Mouse (Mus musculus) T-helper 17 cell (primary cell): ENCODE data around the gene Poc1b.

Source experiments
- in situ Hi-C, 2 experiments: fragments of 300-600 bp; cut with MboI, MseI; formaldehyde crosslinking; loops; 1 replicate in 1 of 2; 2 replicates in 1 of 2; pipeline ENCODE4 v1.15.1; 2025; ENCODE audit warnings: high pct_unique_total_duplicates in 2 of 2

Gene Poc1b

GRCm38 (mm10) chr10:99114295-99114694 lies 7.5 kb downstream of the Poc1b start:
- in situ Hi-C loops, result no loop called here

GRCm38 (mm10) chr10:99115471-99116236 lies 8.8 kb downstream of the Poc1b start:
- in situ Hi-C loops, result no loop called here

- in situ Hi-C loops, result no loop called here
These were observed 9.4 kb downstream of the Poc1b start for GRCm38 (mm10) chr10:99116237-99116632.

- in situ Hi-C loops, result no loop called here
These were observed 10.1 kb downstream of the Poc1b start for GRCm38 (mm10) chr10:99116650-99117615.

- in situ Hi-C loops, result no loop called here
These were observed 11.0 kb downstream of the Poc1b start for GRCm38 (mm10) chr10:99117876-99118275.

GRCm38 (mm10) chr10:99118697-99119096 lies 11.9 kb downstream of the Poc1b start:
- in situ Hi-C loops, result no loop called here

- in situ Hi-C loops, result no loop called here
These were observed 12.6 kb downstream of the Poc1b start for GRCm38 (mm10) chr10:99119471-99119870.

- in situ Hi-C loops, result loop anchor here in 1 of 2 experiments (25.0 kb wide), 2 partner anchors 1036 to 1361 kb away; partner anchors contain the start of genes Cep290 and Tmtc3
These were observed 19.4 kb downstream of the Poc1b start, which contains the start of gene Phxr2 for GRCm38 (mm10) chr10:99126225-99126624. Phxr2 (minus strand) TSS chr10:99126325.

GRCm38 (mm10) chr10:99126954-99127353 lies 20.1 kb downstream of the Poc1b start:
- in situ Hi-C loops, result loop anchor here in 1 of 2 experiments (25.0 kb wide), 2 partner anchors 1035 to 1360 kb away; partner anchors contain the start of genes Cep290 and Tmtc3

GRCm38 (mm10) chr10:99127691-99128261 lies 20.9 kb downstream of the Poc1b start:
- in situ Hi-C loops, result loop anchor here in 1 of 2 experiments (25.0 kb wide), 2 partner anchors 1035 to 1360 kb away; partner anchors contain the start of genes Cep290 and Tmtc3

GRCm38 (mm10) chr10:99130611-99131010 lies 23.8 kb downstream of the Poc1b start:
- in situ Hi-C loops, result loop anchor here in 1 of 2 experiments (25.0 kb wide), 2 partner anchors 1032 to 1357 kb away; partner anchors contain the start of genes Cep290 and Tmtc3

GRCm38 (mm10) chr10:99131298-99131697 lies 24.5 kb downstream of the Poc1b start:
- in situ Hi-C loops, result loop anchor here in 1 of 2 experiments (25.0 kb wide), 2 partner anchors 1031 to 1356 kb away; partner anchors contain the start of genes Cep290 and Tmtc3

- in situ Hi-C loops, result loop anchor here in 1 of 2 experiments (25.0 kb wide), 2 partner anchors 1030 to 1355 kb away; partner anchors contain the start of genes Cep290 and Tmtc3
These were observed 25.4 kb downstream of the Poc1b start for GRCm38 (mm10) chr10:99132189-99132588.

GRCm38 (mm10) chr10:99132595-99133272 lies 25.9 kb downstream of the Poc1b start:
- in situ Hi-C loops, result loop anchor here in 1 of 2 experiments (25.0 kb wide), 2 partner anchors 1030 to 1355 kb away; partner anchors contain the start of genes Cep290 and Tmtc3

- in situ Hi-C loops, result loop anchor here in 1 of 2 experiments (25.0 kb wide), 2 partner anchors 1029 to 1354 kb away; partner anchors contain the start of genes Cep290 and Tmtc3
These were observed 26.6 kb downstream of the Poc1b start for GRCm38 (mm10) chr10:99133321-99133875.

GRCm38 (mm10) chr10:99136337-99136736 lies 29.5 kb downstream of the Poc1b start:
- in situ Hi-C loops, result loop anchor here in 1 of 2 experiments (25.0 kb wide), 2 partner anchors 1026 to 1351 kb away; partner anchors contain the start of genes Cep290 and Tmtc3

GRCm38 (mm10) chr10:99145611-99146010 lies 38.8 kb downstream of the Poc1b start:
- in situ Hi-C loops, result loop anchor here in 1 of 2 experiments (25.0 kb wide), 2 partner anchors 1017 to 1342 kb away; partner anchors contain the start of genes Cep290 and Tmtc3

GRCm38 (mm10) chr10:99146596-99146995 lies 39.8 kb downstream of the Poc1b start:
- in situ Hi-C loops, result loop anchor here in 1 of 2 experiments (25.0 kb wide), 2 partner anchors 1016 to 1341 kb away; partner anchors contain the start of genes Cep290 and Tmtc3

- in situ Hi-C loops, result loop anchor here in 1 of 2 experiments (5.0 kb wide), 1 partner anchor 53 kb away; no protein-coding TSS in a partner anchor
These were observed 43.2 kb downstream of the Poc1b start for GRCm38 (mm10) chr10:99150016-99150415.
